Mouse (Mus musculus) kidney, postnatal 36 days (tissue): ENCODE results near the gene B3gnt2.

Experiments used
- DNase-seq, 2 experiments: peaks; one replicate each; pipeline ENCODE4 v3.0.0; 2021 to 2022; ENCODE audit warnings: mixed read lengths in 2 of 2

B3gnt2 gene

DNA sequence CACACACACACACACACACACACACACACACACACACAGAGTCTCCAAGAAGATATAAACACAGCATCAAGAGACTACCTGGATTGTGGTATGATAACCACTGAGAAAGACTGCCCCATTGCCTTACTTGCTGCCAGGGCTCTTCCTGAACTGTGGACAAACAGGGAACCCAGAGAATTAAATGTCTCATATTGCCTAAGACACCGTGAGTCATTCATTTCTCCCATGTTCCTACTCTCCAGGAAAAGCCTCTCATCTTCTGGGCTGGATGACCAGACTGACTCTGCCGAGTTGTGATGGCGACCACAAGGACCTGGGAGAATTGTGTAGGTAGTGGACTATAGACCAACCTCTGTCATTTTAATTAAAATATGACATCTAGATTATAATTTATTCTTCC is 149.4 kb downstream of the B3gnt2 start:
- no peak for DNase-seq

DNA sequence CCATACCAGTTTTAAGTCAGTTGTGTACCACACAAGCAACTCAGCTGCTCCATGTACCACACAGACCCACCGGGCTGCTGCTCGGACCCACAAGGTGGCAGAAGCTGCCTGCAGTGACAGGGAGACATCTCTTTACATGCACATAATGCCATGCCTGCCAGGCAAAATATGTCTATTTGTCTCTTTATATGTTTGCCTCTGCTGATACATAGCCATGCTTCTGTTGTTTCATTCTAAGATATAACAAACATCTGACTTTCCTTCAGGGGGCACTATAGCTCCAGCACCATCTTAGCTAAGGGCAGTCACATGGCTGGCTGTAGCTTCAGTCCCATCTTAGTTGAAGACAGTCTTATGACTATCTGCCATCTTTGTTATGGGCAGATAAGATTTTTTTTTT is 150.2 kb downstream of the B3gnt2 start:
- peak; percentile 35 to 43 for DNase-seq
